ENCODE assay signal across 22 mouse cellular contexts in genomic region chr16:23758136-23758812, GRCm38 (mm10).
DNase-seq lines count a peak whose midpoint lies in the region; ATAC-seq lines count a peak whose summit lies in the region.
"Had no signal": no experiment of that assay in that cellular context is flagged by ENCODE, and none has a peak within 500 bp of the region (broad histone marks: within the 10 kb centered on the region; RNA-seq: fewer than 3 reads in every experiment).

No protein-coding gene starts in this region.

- no peak overlapping the region for H3K27ac ChIP-seq in embryonic facial prominence, embryonic 11.5 days (replicated peaks; ENCODE audit: low read depth, low read length)
- H3K27ac ChIP-seq in embryonic facial prominence, embryonic 10.5 days (replicated peaks), result no peak overlapping the region
- H3K27ac ChIP-seq in lung, embryonic 16.5 days (ENCODE audit: low read length), result no peak overlapping the region
- 0 out of 2 replicates have a peak overlapping the region, but pooled peaks have one; percentile 22 for H3K27ac ChIP-seq in embryonic facial prominence, embryonic 15.5 days (replicated peaks)
- H3K27ac ChIP-seq: lung, embryonic 15.5 days; neural tube, embryonic 12.5 days; stomach, postnatal 0 days had no signal

- no peak overlapping the region for H3K4me3 ChIP-seq in embryonic facial prominence, embryonic 11.5 days (ENCODE audit: low read depth, low read length)
- H3K4me3 ChIP-seq in embryonic facial prominence, embryonic 10.5 days, result no peak overlapping the region
- H3K4me3 ChIP-seq in lung, embryonic 16.5 days (ENCODE audit: low read length), result no peak overlapping the region
- H3K4me3 ChIP-seq in embryonic facial prominence, embryonic 15.5 days (replicated peaks), result no peak overlapping the region
- H3K4me3 ChIP-seq: erythroblast, embryonic 14.5 days; lung, embryonic 15.5 days; megakaryocyte, embryonic 14.5 days; neural tube, embryonic 12.5 days had no signal

- DNase-seq in embryonic facial prominence, embryonic 11.5 days (ENCODE audit: low spot score), result peak; percentile 21
- DNase-seq in embryonic facial prominence, embryonic 10.5 days (ENCODE audit: low spot score), result no peak
- no peak for DNase-seq in lung, postnatal 10 days
- DNase-seq in layer of hippocampus, postnatal 14 days (ENCODE audit: low spot score in 2 of 2), result peak; percentile 11 to 78
- DNase-seq in spleen, postnatal 14 days (ENCODE audit: low spot score in 2 of 2), result no peak
- DNase-seq in left cerebral cortex, adult 11 months (ENCODE audit: low spot score), result no peak
- DNase-seq: adrenal gland, postnatal 36 days; cerebellum, adult 2 months; heart, postnatal 36 days; kidney, adult 18-20 months; kidney, postnatal 25 days; liver; spleen, adult 18-20 months; thymus, postnatal 36 days had no signal

- no peaks in the 10 kb centered on the region for H3K27me3 ChIP-seq in embryonic facial prominence, embryonic 11.5 days (ENCODE audit: control insufficient read depth, insufficient read depth, low read length)
- no peaks in the 10 kb centered on the region for H3K27me3 ChIP-seq in embryonic facial prominence, embryonic 10.5 days (replicated peaks; ENCODE audit: low read depth, poor library complexity, severe bottlenecking)
- no peaks in the 10 kb centered on the region for H3K27me3 ChIP-seq in lung, embryonic 16.5 days (ENCODE audit: control insufficient read depth, insufficient read depth, low read depth, low read length)
- no peaks in the 10 kb centered on the region for H3K27me3 ChIP-seq in embryonic facial prominence, embryonic 15.5 days
- H3K27me3 ChIP-seq: lung, embryonic 15.5 days; megakaryocyte, embryonic 14.5 days; neural tube, embryonic 12.5 days had no signal

- H3K9me3 ChIP-seq in embryonic facial prominence, embryonic 11.5 days (replicated peaks; ENCODE audit: control insufficient read depth, low read length), result no peaks in the 10 kb centered on the region
- H3K9me3 ChIP-seq in embryonic facial prominence, embryonic 10.5 days, result no peaks in the 10 kb centered on the region
- H3K9me3 ChIP-seq in lung, embryonic 16.5 days (ENCODE audit: control insufficient read depth, low read length), result no peaks in the 10 kb centered on the region
- no peaks in the 10 kb centered on the region for H3K9me3 ChIP-seq in embryonic facial prominence, embryonic 15.5 days (replicated peaks)
- H3K9me3 ChIP-seq: lung, embryonic 15.5 days; megakaryocyte, embryonic 14.5 days; neural tube, embryonic 12.5 days had no signal

- no peak overlapping the region for H3K9ac ChIP-seq in embryonic facial prominence, embryonic 11.5 days (replicated peaks; ENCODE audit: low read length)
- no peak overlapping the region for H3K9ac ChIP-seq in lung, embryonic 16.5 days (ENCODE audit: low read length)
- no peak overlapping the region for H3K9ac ChIP-seq in embryonic facial prominence, embryonic 15.5 days
- H3K9ac ChIP-seq: lung, embryonic 15.5 days; neural tube, embryonic 12.5 days had no signal

- H3K36me3 ChIP-seq in embryonic facial prominence, embryonic 11.5 days (replicated peaks; ENCODE audit: control insufficient read depth, insufficient read depth, low read depth, low read length), result no peaks in the 10 kb centered on the region
- no peaks in the 10 kb centered on the region for H3K36me3 ChIP-seq in embryonic facial prominence, embryonic 10.5 days (replicated peaks)
- no peaks in the 10 kb centered on the region for H3K36me3 ChIP-seq in lung, embryonic 16.5 days (ENCODE audit: control insufficient read depth, insufficient read depth, low read length)
- no peaks in the 10 kb centered on the region for H3K36me3 ChIP-seq in embryonic facial prominence, embryonic 15.5 days
- H3K36me3 ChIP-seq: lung, embryonic 15.5 days; neural tube, embryonic 12.5 days had no signal

- H3K4me2 ChIP-seq in embryonic facial prominence, embryonic 11.5 days (ENCODE audit: low read depth, low read length), result no peak overlapping the region
- H3K4me2 ChIP-seq in lung, embryonic 16.5 days (ENCODE audit: low read depth, low read length), result no peak overlapping the region
- no peak overlapping the region for H3K4me2 ChIP-seq in embryonic facial prominence, embryonic 15.5 days (replicated peaks)
- H3K4me2 ChIP-seq: lung, embryonic 15.5 days; neural tube, embryonic 12.5 days had no signal

- 70% methylated on average over 7 of the region's 7 CpGs for WGBS in embryonic facial prominence, embryonic 11.5 days
- 80% methylated on average over 7 of the region's 7 CpGs for WGBS in embryonic facial prominence, embryonic 10.5 days
- 49% methylated on average over 7 of the region's 7 CpGs for WGBS in lung, embryonic 16.5 days
- WGBS in embryonic facial prominence, embryonic 15.5 days, result 22% methylated on average over 7 of the region's 7 CpGs

- ATAC-seq in embryonic facial prominence, embryonic 11.5 days (replicated peaks; ENCODE audit: insufficient number of reproducible peaks, low FRiP score, low TSS enrichment, low read depth), result no peak
- ATAC-seq in lung, embryonic 16.5 days (ENCODE audit: low read depth), result peak; percentile 59
- no peak for ATAC-seq in embryonic facial prominence, embryonic 15.5 days (ENCODE audit: insufficient number of reproducible peaks, low FRiP score, low TSS enrichment, low read depth)
- ATAC-seq: hindbrain, embryonic 16.5 days had no signal

- H3K4me1 ChIP-seq in embryonic facial prominence, embryonic 11.5 days (ENCODE audit: control insufficient read depth, insufficient read depth, low read length), result no peaks in the 10 kb centered on the region
- 0 out of 2 replicates have a peak, but pooled peaks cover 10% of the 10 kb centered on the region for H3K4me1 ChIP-seq in embryonic facial prominence, embryonic 10.5 days
- H3K4me1 ChIP-seq in lung, embryonic 16.5 days (replicated peaks; ENCODE audit: control insufficient read depth, insufficient read depth, low read length), result no peaks in the 10 kb centered on the region; the same call in 1 of the 2 replicates
- H3K4me1 ChIP-seq in embryonic facial prominence, embryonic 15.5 days, result peaks cover 6% of the 10 kb centered on the region; the same call in 1 of the 2 replicates
- H3K4me1 ChIP-seq: megakaryocyte, embryonic 14.5 days; neural tube, embryonic 12.5 days had no signal

Comparison
In these comparisons a context has a peak if more than half of its experiments do, and no peak if none do; other contexts are left out.
1. DNase-seq: peak in embryonic facial prominence, embryonic 11.5 days (single experiment) and layer of hippocampus, postnatal 14 days (2 of 2); none in embryonic facial prominence, embryonic 10.5 days (single experiment), lung, postnatal 10 days (single experiment), spleen, postnatal 14 days (0 of 2) and left cerebral cortex, adult 11 months (single experiment).